Mouse (Mus musculus) forebrain, embryonic 16.5 days (tissue): ENCODE measurements at regions not wholly inside any gene's neighbourhood (a gene's known extent, or its start where the extent isn't known, plus 50 kb on each side); places are given as distances from the start of the nearest gene placed in this dataset.
A peak's percentile ranks its signal among the peaks of the same experiment; 100 is the strongest.

Experiments
- ATAC-seq: fragments of 200-750 bp; cut with Nextera tagmentation; 2 replicates; pipeline ENCODE4 v1.8.0; 2017; ENCODE audit warnings: mild to moderate bottlenecking, moderate library complexity
- H3K27ac ChIP-seq: fragments of 300-500 bp; sonication (generic); 2 replicates; pipeline ENCODE4 v1.5.1; 2014; ENCODE audit warnings: low read length, control low read depth
- H3K27me3 ChIP-seq: fragments of 300-500 bp; sonication (generic); replicated peaks from 2 replicates; pipeline ENCODE4 v1.6.1; 2014; ENCODE audit warnings: low read length; ENCODE audit not compliant: control insufficient read depth, insufficient read depth
- H3K36me3 ChIP-seq: fragments of 300-500 bp; sonication (generic); 2 replicates; pipeline ENCODE4 v1.6.1; 2014; ENCODE audit not compliant: control insufficient read depth, insufficient read depth
- H3K4me1 ChIP-seq: fragments of 300-500 bp; sonication (generic); replicated peaks from 2 replicates; pipeline ENCODE4 v1.6.1; 2014; ENCODE audit warnings: low read length; ENCODE audit not compliant: control insufficient read depth, insufficient read depth
- H3K4me2 ChIP-seq: fragments of 300-500 bp; sonication (generic); 2 replicates; pipeline ENCODE4 v1.6.1; 2014; ENCODE audit warnings: mild to moderate bottlenecking, low read length, control low read depth
- H3K4me3 ChIP-seq: fragments of 300-500 bp; sonication (generic); replicated peaks from 2 replicates; pipeline ENCODE4 v1.5.1; 2014; ENCODE audit warnings: mild to moderate bottlenecking, low read length, control low read depth
- H3K9ac ChIP-seq: fragments of 300-500 bp; sonication (generic); replicated peaks from 2 replicates; pipeline ENCODE4 v1.6.1; 2014; ENCODE audit warnings: low read depth, low read length, control low read depth
- H3K9me3 ChIP-seq: fragments of 300-500 bp; sonication (generic); 2 replicates; pipeline ENCODE4 v1.6.1; 2016; ENCODE audit warnings: low read length; ENCODE audit not compliant: control insufficient read depth
- WGBS: fragments of 180-500 bp; shearing (Covaris S2); extraction: QIAGEN DNeasy Blood & Tissue Kit; methylation state at CpG from one replicate; pipeline ENCODE4 v1.1.7; 2014; 5-methylcytosine and 5-hydroxymethylcytosine counted together

- Histone ChIP-seq H3K9me3 (no peaks in the 10 kb centered on the region), H3K36me3 (no peaks in the 10 kb centered on the region), H3K9ac (0 out of 2 replicates have a peak overlapping the region, but pooled peaks have one; percentile 13), H3K4me2 (no peak overlapping the region; the same call in 1 of the 2 replicates), H3K4me1 (peaks cover 9% of the 10 kb centered on the region), H3K4me3 (no peak overlapping the region), H3K27me3 (no peaks in the 10 kb centered on the region), H3K27ac (peak overlapping the region; percentile 70)
- 7% methylated on average over 6 of the region's 6 CpGs for WGBS
- peak; percentile 77 for ATAC-seq
Observed at GRCm38 (mm10) chr5:46201639-46202456, 344.4 kb upstream of the Lcorl start.

- Histone ChIP-seq H3K9ac (no peak overlapping the region), H3K27ac (no peak overlapping the region), H3K4me3 (no peak overlapping the region), H3K4me2 (no peak overlapping the region), H3K9me3 (no peaks in the 10 kb centered on the region), H3K27me3 (no peaks in the 10 kb centered on the region), H3K36me3 (no peaks in the 10 kb centered on the region), H3K4me1 (no peaks in the 10 kb centered on the region)
- 60% methylated on average over 2 of the region's 2 CpGs for WGBS
- peak; percentile 83 for ATAC-seq
Observed at GRCm38 (mm10) chr5:46186908-46187307, 329.5 kb upstream of the Lcorl start.

GRCm38 (mm10) chr5:46182157-46182556 is 324.7 kb upstream of the Lcorl start:
- Histone ChIP-seq H3K27ac (no peak overlapping the region), H3K4me2 (no peak overlapping the region), H3K9me3 (no peaks in the 10 kb centered on the region), H3K4me3 (no peak overlapping the region), H3K27me3 (no peaks in the 10 kb centered on the region), H3K9ac (no peak overlapping the region), H3K36me3 (no peaks in the 10 kb centered on the region), H3K4me1 (no peaks in the 10 kb centered on the region)
- ATAC-seq = peak; percentile 26; the same call in 1 of the 2 replicates
- 48% methylated on average over 2 of the region's 2 CpGs for WGBS

GRCm38 (mm10) chr5:46172315-46172714 is 314.9 kb upstream of the Lcorl start:
- H3K9ac ChIP-seq = no peak overlapping the region
- H3K36me3 ChIP-seq = no peaks in the 10 kb centered on the region
- ATAC-seq = no peak
- no peak overlapping the region for H3K4me3 ChIP-seq
- no peaks in the 10 kb centered on the region for H3K9me3 ChIP-seq
- no peak overlapping the region for H3K4me2 ChIP-seq
- no peak overlapping the region for H3K27ac ChIP-seq
- H3K4me1 ChIP-seq = no peaks in the 10 kb centered on the region
- WGBS = 35% methylated on average over 3 of the region's 3 CpGs
- H3K27me3 ChIP-seq = no peaks in the 10 kb centered on the region

GRCm38 (mm10) chr5:46160774-46161173 is 303.4 kb upstream of the Lcorl start:
- H3K9ac ChIP-seq = no peak overlapping the region
- WGBS = 77% methylated on average over 4 of the region's 4 CpGs

GRCm38 (mm10) chr5:46151973-46152372 is 294.6 kb upstream of the Lcorl start:
- peaks cover 11% of the 10 kb centered on the region for H3K4me1 ChIP-seq
- H3K9ac ChIP-seq = no peak overlapping the region
- H3K9me3 ChIP-seq = no peaks in the 10 kb centered on the region; the same call in 1 of the 2 replicates
- H3K27ac ChIP-seq = no peak overlapping the region
- no peaks in the 10 kb centered on the region for H3K27me3 ChIP-seq
- 8% methylated on average over 3 of the region's 3 CpGs for WGBS
- H3K4me2 ChIP-seq = no peak overlapping the region
- H3K36me3 ChIP-seq = no peaks in the 10 kb centered on the region
- H3K4me3 ChIP-seq = no peak overlapping the region
- ATAC-seq = peak; percentile 90

More at GRCm38 (mm10) chr5:46160774-46161173, 303.4 kb upstream of the Lcorl start:
- Histone ChIP-seq H3K9me3 (no peaks in the 10 kb centered on the region), H3K4me3 (no peak overlapping the region), H3K27me3 (no peaks in the 10 kb centered on the region), H3K27ac (no peak overlapping the region), H3K36me3 (no peaks in the 10 kb centered on the region), H3K4me2 (no peak overlapping the region), H3K4me1 (no peaks in the 10 kb centered on the region)
- ATAC-seq = no peak

GRCm38 (mm10) chr5:46150825-46151224 is 293.4 kb upstream of the Lcorl start:
- Histone ChIP-seq H3K4me2 (peak overlapping the region; percentile 29; the same call in 1 of the 2 replicates), H3K9me3 (no peaks in the 10 kb centered on the region; the same call in 1 of the 2 replicates), H3K4me1 (peaks cover 11% of the 10 kb centered on the region), H3K27ac (no peak overlapping the region), H3K9ac (no peak overlapping the region), H3K4me3 (no peak overlapping the region), H3K36me3 (no peaks in the 10 kb centered on the region), H3K27me3 (no peaks in the 10 kb centered on the region)
- ATAC-seq = peak; percentile 60
- 3% methylated on average over 6 of the region's 6 CpGs for whole genome bisulfite sequencing

GRCm38 (mm10) chr5:46149851-46150615 is 292.6 kb upstream of the Lcorl start:
- Histone ChIP-seq H3K27me3 (no peaks in the 10 kb centered on the region), H3K4me1 (peaks cover 11% of the 10 kb centered on the region), H3K4me3 (no peak overlapping the region), H3K9me3 (no peaks in the 10 kb centered on the region; the same call in 1 of the 2 replicates), H3K27ac (no peak overlapping the region), H3K9ac (no peak overlapping the region), H3K4me2 (no peak overlapping the region), H3K36me3 (no peaks in the 10 kb centered on the region)
- peak; percentile 54 for ATAC-seq
- 26% methylated on average over 6 of the region's 6 CpGs for WGBS

GRCm38 (mm10) chr5:46139024-46139423 is 281.6 kb upstream of the Lcorl start:
- no peak for ATAC-seq
- WGBS = 73% methylated on average over 2 of the region's 2 CpGs
- H3K4me1 ChIP-seq = 0 out of 2 replicates have a peak, but pooled peaks cover 3% of the 10 kb centered on the region
- H3K4me2 ChIP-seq = no peak overlapping the region
- no peaks in the 10 kb centered on the region for H3K27me3 ChIP-seq
- no peak overlapping the region for H3K9ac ChIP-seq
- H3K9me3 ChIP-seq = no peaks in the 10 kb centered on the region
- H3K4me3 ChIP-seq = no peak overlapping the region
- no peak overlapping the region for H3K27ac ChIP-seq
- H3K36me3 ChIP-seq = no peaks in the 10 kb centered on the region
